Mouse (Mus musculus) testis, adult 2 months (tissue): ENCODE measurements at regions not wholly inside any gene's neighbourhood (a gene's known extent, or its start where the extent isn't known, plus 50 kb on each side); places are given as distances from the start of the nearest gene placed in this dataset.

Experiments
- H3K27ac ChIP-seq: fragments of 200-500 bp; 2 replicates; pipeline ENCODE4 v1.5.1; 2012; ENCODE audit warnings: low read depth, low read length; ENCODE audit not compliant: control insufficient read depth, insufficient read depth
- H3K27me3 ChIP-seq: fragments of 200-500 bp; 2 replicates; pipeline ENCODE4 v1.6.1; 2012; ENCODE audit warnings: mild to moderate bottlenecking, low read length, moderate library complexity; ENCODE audit not compliant: control insufficient read depth, insufficient read depth
- H3K36me3 ChIP-seq: fragments of 200-500 bp; 2 replicates; pipeline ENCODE4 v1.6.1; 2012; ENCODE audit warnings: mild to moderate bottlenecking, low read length; ENCODE audit not compliant: control insufficient read depth, insufficient read depth
- H3K4me1 ChIP-seq: fragments of 200-500 bp; 2 replicates; pipeline ENCODE4 v1.6.1; 2012; ENCODE audit warnings: low read length; ENCODE audit not compliant: control insufficient read depth, insufficient read depth
- H3K4me3 ChIP-seq: fragments of 200-500 bp; 2 replicates; pipeline ENCODE4 v1.5.1; 2012; ENCODE audit warnings: low read depth, mild to moderate bottlenecking, low read length, moderate library complexity, mixed read lengths; ENCODE audit not compliant: control insufficient read depth
- CTCF ChIP-seq: fragments of 200-500 bp; IDR thresholded peaks from 2 replicates; pipeline ENCODE4 v1.5.1; 2012; ENCODE audit warnings: low read depth, mild to moderate bottlenecking, inconsistent platforms, low read length, moderate library complexity; ENCODE audit not compliant: control insufficient read depth, insufficient read depth, insufficient replicate concordance
- POLR2A ChIP-seq: fragments of 200-500 bp; IDR thresholded peaks from 2 replicates; pipeline ENCODE4 v1.6.1; 2012; ENCODE audit warnings: low read depth, mild to moderate bottlenecking, inconsistent platforms, low read length, moderate library complexity; ENCODE audit not compliant: control insufficient read depth

- TF ChIP-seq CTCF (no peak), POLR2A (no peak)
- no peaks in the 10 kb centered on the region for H3K36me3 ChIP-seq
Measured at GRCm38 (mm10) chr12:69039553-69039952, 119.4 kb downstream of the Rps29 start.

GRCm38 (mm10) chr12:69023594-69023993 lies 135.4 kb downstream of the Rps29 start:
- H3K27ac ChIP-seq: no peak overlapping the region
- no peaks in the 10 kb centered on the region for H3K36me3 ChIP-seq
- peaks cover 3% of the 10 kb centered on the region for H3K4me1 ChIP-seq
- no peaks in the 10 kb centered on the region for H3K27me3 ChIP-seq
- H3K4me3 ChIP-seq: no peak overlapping the region; the same call in 1 of the 2 replicates
- TF ChIP-seq CTCF: no peak
- no peak for TF ChIP-seq POLR2A

More at GRCm38 (mm10) chr12:69039553-69039952, 119.4 kb downstream of the Rps29 start:
- Histone ChIP-seq H3K4me1 (no peaks in the 10 kb centered on the region), H3K27ac (no peak overlapping the region), H3K27me3 (no peaks in the 10 kb centered on the region), H3K4me3 (no peak overlapping the region)

- no peaks in the 10 kb centered on the region for H3K4me1 ChIP-seq
- H3K36me3 ChIP-seq: no peaks in the 10 kb centered on the region
- TF ChIP-seq CTCF (no peak), POLR2A (no peak)
Measured at GRCm38 (mm10) chr12:69016705-69017306, 142.2 kb downstream of the Rps29 start.

GRCm38 (mm10) chr12:69005141-69005540 lies 153.8 kb downstream of the Rps29 start:
- Histone ChIP-seq H3K27ac (no peak overlapping the region), H3K4me3 (no peak overlapping the region), H3K36me3 (no peaks in the 10 kb centered on the region), H3K4me1 (no peaks in the 10 kb centered on the region), H3K27me3 (no peaks in the 10 kb centered on the region)
- TF ChIP-seq POLR2A (no peak), CTCF (no peak)

More at GRCm38 (mm10) chr12:69016705-69017306, 142.2 kb downstream of the Rps29 start:
- Histone ChIP-seq H3K27me3 (no peaks in the 10 kb centered on the region), H3K27ac (no peak overlapping the region), H3K4me3 (no peak overlapping the region)

GRCm38 (mm10) chr12:69002106-69002505 lies 156.9 kb downstream of the Rps29 start:
- Histone ChIP-seq H3K27me3 (no peaks in the 10 kb centered on the region), H3K4me3 (no peak overlapping the region), H3K4me1 (no peaks in the 10 kb centered on the region), H3K27ac (no peak overlapping the region), H3K36me3 (no peaks in the 10 kb centered on the region)
- TF ChIP-seq CTCF (no peak), POLR2A (no peak)

GRCm38 (mm10) chr12:68997259-68997658 lies 161.7 kb downstream of the Rps29 start:
- no peak overlapping the region for H3K4me3 ChIP-seq
- H3K36me3 ChIP-seq: no peaks in the 10 kb centered on the region
- H3K27me3 ChIP-seq: no peaks in the 10 kb centered on the region
- no peak overlapping the region for H3K27ac ChIP-seq
- no peaks in the 10 kb centered on the region for H3K4me1 ChIP-seq
- no peak for TF ChIP-seq POLR2A
- no peak for TF ChIP-seq CTCF

GRCm38 (mm10) chr12:68996740-68997139 lies 162.2 kb downstream of the Rps29 start:
- Histone ChIP-seq H3K27me3 (no peaks in the 10 kb centered on the region), H3K36me3 (no peaks in the 10 kb centered on the region), H3K4me3 (no peak overlapping the region), H3K27ac (no peak overlapping the region), H3K4me1 (no peaks in the 10 kb centered on the region)
- TF ChIP-seq CTCF (no peak), POLR2A (no peak)
